Mouse (Mus musculus) embryonic facial prominence, embryonic 13.5 days (tissue): ENCODE measurements around the gene Naa15. TPM values are rescaled to one million over a fixed set of nuclear protein-coding genes. Genes with fewer than 3 reads are reported as not detected.
"Not testable (repeated sequence)": the region's sequence is repeated elsewhere in the genome, so short reads cannot be mapped to it uniquely, and the experiment has no call there.

ENCODE experiments used
- ATAC-seq: fragments of 200-750 bp; cut with Nextera tagmentation; 2 replicates; pipeline ENCODE4 v1.8.0; 2017; ENCODE audit warnings: low read depth; ENCODE audit not compliant: insufficient number of reproducible peaks, insufficient read depth, low FRiP score, low TSS enrichment
- H3K27ac ChIP-seq: fragments of 300-500 bp; sonication (generic); 2 replicates; pipeline ENCODE4 v1.5.1; 2015; ENCODE audit warnings: moderate library complexity, mild to moderate bottlenecking, inconsistent platforms
- H3K27me3 ChIP-seq: fragments of 300-500 bp; sonication (generic); 2 replicates; pipeline ENCODE4 v1.6.1; 2015; ENCODE audit warnings: mild to moderate bottlenecking, inconsistent platforms
- H3K36me3 ChIP-seq: fragments of 300-500 bp; sonication (generic); 2 replicates; pipeline ENCODE4 v1.6.1; 2015; ENCODE audit warnings: mild to moderate bottlenecking, inconsistent platforms
- H3K4me1 ChIP-seq: fragments of 300-500 bp; sonication (generic); 2 replicates; pipeline ENCODE4 v1.6.1; 2015; ENCODE audit warnings: inconsistent platforms
- H3K4me2 ChIP-seq: fragments of 300-500 bp; sonication (generic); 2 replicates; pipeline ENCODE4 v1.6.1; 2015; ENCODE audit warnings: moderate library complexity, mild to moderate bottlenecking, inconsistent platforms
- H3K4me3 ChIP-seq: fragments of 300-500 bp; sonication (generic); 2 replicates; pipeline ENCODE4 v1.5.1; 2015; ENCODE audit warnings: mild to moderate bottlenecking, inconsistent platforms
- H3K9ac ChIP-seq: fragments of 300-500 bp; sonication (generic); 2 replicates; pipeline ENCODE4 v1.6.1; 2015; ENCODE audit warnings: mild to moderate bottlenecking, inconsistent platforms
- H3K9me3 ChIP-seq: fragments of 300-500 bp; sonication (generic); 2 replicates; pipeline ENCODE4 v1.6.1; 2016; ENCODE audit warnings: inconsistent platforms
- whole genome bisulfite sequencing: fragments of 180-500 bp; shearing (Covaris S2); methylation state at CpG from one replicate; pipeline ENCODE4 v1.1.7; 2015; ENCODE audit warnings: mixed read lengths; 5-methylcytosine and 5-hydroxymethylcytosine counted together
- polyA plus RNA-seq: library from polyadenylated mRNA; unstranded; fragments of >200 nt; fragmentation: Nextera tagmentation; extraction: Ambion mirVana; gene quantifications from 2 replicates; pipeline ENCODE4 v1.2.1, GENCODE M21; 2015

Gene Naa15
- polyA plus RNA-seq, 1 experiment from 2014 or later = 61.9 TPM

DNA sequence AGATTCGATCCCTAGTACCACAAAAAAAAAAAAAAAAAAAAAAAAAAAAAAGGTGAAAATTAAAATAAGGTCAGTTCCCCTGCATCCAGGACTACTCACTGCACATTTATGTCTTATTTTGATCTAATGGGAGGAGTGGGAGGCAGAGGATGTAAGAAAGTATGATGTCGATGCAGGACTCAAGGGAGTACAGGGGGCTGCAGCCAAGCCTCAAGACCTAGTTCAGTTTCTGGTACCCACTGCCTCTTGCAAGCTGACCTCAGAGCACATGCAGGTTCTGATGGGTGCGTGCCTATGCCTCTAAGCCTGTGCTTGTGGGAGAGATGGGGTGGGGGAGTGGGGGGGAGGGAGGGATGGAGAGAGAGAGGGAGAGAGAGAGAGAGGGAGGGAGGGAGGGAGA lies 20.1 kb upstream of the Naa15 start:
- H3K4me1 ChIP-seq = peaks cover 18% of the 10 kb centered on the region; the same call in 1 of the 2 replicates
- H3K9me3 ChIP-seq = no peaks in the 10 kb centered on the region
- no peak overlapping the region for H3K4me2 ChIP-seq
- no peak overlapping the region for H3K4me3 ChIP-seq
- H3K27ac ChIP-seq = no peak overlapping the region
- no peak for ATAC-seq
- 68% methylated on average over 3 of the region's 3 CpGs for WGBS
- H3K9ac ChIP-seq = no peak overlapping the region
- peaks cover 23% of the 10 kb centered on the region for H3K27me3 ChIP-seq
- H3K36me3 ChIP-seq = no peaks in the 10 kb centered on the region

- Histone ChIP-seq H3K9me3 (no peaks in the 10 kb centered on the region), H3K4me1 (peaks cover 18% of the 10 kb centered on the region; the same call in 1 of the 2 replicates), H3K4me3 (peak overlapping the region; percentile 53), H3K4me2 (peak overlapping the region; percentile 73), H3K36me3 (no peaks in the 10 kb centered on the region), H3K9ac (no peak overlapping the region), H3K27me3 (peaks cover 23% of the 10 kb centered on the region), H3K27ac (no peak overlapping the region)
- 15% methylated on average over 19 of the region's 19 CpGs for WGBS
- no peak for ATAC-seq
These were observed 19.3 kb upstream of the Naa15 start for GRCm38 (mm10) chr3:51395461-51396145.

- no peak within 1 kb of the TSS for H3K27ac ChIP-seq
These were observed 18.5 kb upstream of the Naa15 start, which contains the start of gene Mgarp for GRCm38 (mm10) chr3:51396219-51397068. Mgarp (minus strand) TSS chr3:51396738.

DNA sequence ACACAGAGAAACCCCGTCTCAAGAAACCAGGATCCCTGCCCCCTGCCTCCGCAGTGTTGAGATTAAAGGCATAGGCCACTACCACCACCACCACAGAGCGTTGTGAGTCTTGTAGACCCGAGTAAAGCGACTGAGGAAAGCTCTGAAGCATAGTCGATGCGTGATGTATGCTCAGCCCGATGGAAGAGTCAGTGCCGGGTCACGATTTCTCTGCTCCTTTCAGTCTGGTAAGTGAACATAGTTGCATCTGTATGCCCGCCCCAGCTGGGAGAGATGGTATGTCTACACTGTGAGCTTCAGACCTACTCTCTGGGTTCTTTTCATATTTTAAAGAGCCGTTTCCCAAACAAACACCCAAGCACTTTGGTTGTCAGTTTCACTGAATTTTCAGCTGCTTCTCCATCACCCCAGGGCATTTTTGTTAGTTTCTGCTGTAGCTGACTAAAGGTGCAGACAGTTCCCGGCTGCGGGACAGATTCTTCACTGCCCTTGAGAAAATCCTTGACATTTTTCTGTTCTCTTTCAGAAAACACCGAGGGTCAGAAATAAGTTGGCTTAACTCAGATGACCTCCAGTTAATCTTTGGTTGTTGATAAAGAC lies 17.1 kb upstream of the Naa15 start:
- no peaks in the 10 kb centered on the region for H3K9me3 ChIP-seq
- no peak overlapping the region for H3K9ac ChIP-seq
- no peak overlapping the region for H3K4me3 ChIP-seq
- no peak for ATAC-seq
- H3K4me1 ChIP-seq = peaks cover 18% of the 10 kb centered on the region; the same call in 1 of the 2 replicates
- H3K27me3 ChIP-seq = peaks cover 23% of the 10 kb centered on the region
- H3K27ac ChIP-seq = no peak overlapping the region
- no peak overlapping the region for H3K4me2 ChIP-seq
- 46% methylated on average over 15 of the region's 15 CpGs for whole genome bisulfite sequencing
- peaks cover 3% of the 10 kb centered on the region for H3K36me3 ChIP-seq

More at GRCm38 (mm10) chr3:51396219-51397068, 18.5 kb upstream of the Naa15 start, which contains the start of gene Mgarp:
- Histone ChIP-seq H3K9ac (peak within 1 kb of the TSS; percentile 67), H3K4me3 (peak within 1 kb of the TSS; percentile 53), H3K9me3 (no peaks in the 10 kb centered on the region), H3K27me3 (peaks cover 23% of the 10 kb centered on the region), H3K4me1 (peaks cover 18% of the 10 kb centered on the region; the same call in 1 of the 2 replicates), H3K36me3 (no peaks in the 10 kb centered on the region), H3K4me2 (peak within 1 kb of the TSS; percentile 73)
- WGBS = 2% methylated on average over 41 of the region's 41 CpGs
- ATAC-seq = peak; percentile 76; the same call in 1 of the 2 replicates

GRCm38 (mm10) chr3:51398667-51399066 lies 16.3 kb upstream of the Naa15 start:
- Histone ChIP-seq H3K9ac (no peak overlapping the region), H3K4me3 (no peak overlapping the region), H3K36me3 (peaks cover 12% of the 10 kb centered on the region), H3K27me3 (peaks cover 23% of the 10 kb centered on the region), H3K9me3 (no peaks in the 10 kb centered on the region), H3K27ac (no peak overlapping the region), H3K4me1 (peaks cover 18% of the 10 kb centered on the region; the same call in 1 of the 2 replicates), H3K4me2 (no peak overlapping the region)
- no peak for ATAC-seq
- WGBS = 11% methylated on average over 3 of the region's 3 CpGs

GRCm38 (mm10) chr3:51399531-51399930 lies 15.4 kb upstream of the Naa15 start:
- 53% methylated on average over 4 of the region's 4 CpGs for WGBS
- Histone ChIP-seq H3K27me3 (peaks cover 23% of the 10 kb centered on the region), H3K9me3 (no peaks in the 10 kb centered on the region), H3K27ac (no peak overlapping the region), H3K4me1 (peaks cover 18% of the 10 kb centered on the region; the same call in 1 of the 2 replicates), H3K9ac (no peak overlapping the region), H3K4me3 (no peak overlapping the region), H3K4me2 (no peak overlapping the region), H3K36me3 (peaks cover 20% of the 10 kb centered on the region)
- ATAC-seq = no peak

DNA sequence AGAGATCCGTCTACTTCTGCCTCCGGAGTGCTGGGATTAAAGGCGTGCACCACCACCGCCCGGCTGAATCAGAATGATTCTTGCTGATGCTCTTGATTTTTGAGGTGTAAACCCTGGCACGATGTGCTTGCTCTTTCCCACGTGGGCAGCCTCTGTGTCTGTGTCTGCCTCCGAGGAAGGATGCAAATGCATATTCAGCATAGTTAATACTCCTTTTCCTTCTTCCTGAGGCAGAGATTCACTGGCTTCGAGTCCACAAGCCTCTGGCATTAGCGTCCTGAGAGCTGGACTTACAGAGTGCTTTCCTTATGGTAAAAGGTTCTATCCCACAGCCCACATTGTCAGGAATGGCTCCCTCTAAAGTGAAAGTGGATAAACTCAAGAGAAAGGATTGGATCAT lies 14.3 kb upstream of the Naa15 start:
- Histone ChIP-seq H3K9me3 (no peaks in the 10 kb centered on the region), H3K4me1 (peaks cover 16% of the 10 kb centered on the region; the same call in 1 of the 2 replicates), H3K9ac (no peak overlapping the region), H3K36me3 (peaks cover 27% of the 10 kb centered on the region), H3K4me3 (no peak overlapping the region), H3K4me2 (no peak overlapping the region), H3K27me3 (peaks cover 18% of the 10 kb centered on the region), H3K27ac (no peak overlapping the region)
- 79% methylated on average over 10 of the region's 10 CpGs for WGBS
- no peak for ATAC-seq

- H3K4me2 ChIP-seq = not testable (repeated sequence)
- WGBS = 68% methylated on average over 4 of the region's 4 CpGs
These were observed 12.9 kb upstream of the Naa15 start for GRCm38 (mm10) chr3:51402054-51402453.

DNA sequence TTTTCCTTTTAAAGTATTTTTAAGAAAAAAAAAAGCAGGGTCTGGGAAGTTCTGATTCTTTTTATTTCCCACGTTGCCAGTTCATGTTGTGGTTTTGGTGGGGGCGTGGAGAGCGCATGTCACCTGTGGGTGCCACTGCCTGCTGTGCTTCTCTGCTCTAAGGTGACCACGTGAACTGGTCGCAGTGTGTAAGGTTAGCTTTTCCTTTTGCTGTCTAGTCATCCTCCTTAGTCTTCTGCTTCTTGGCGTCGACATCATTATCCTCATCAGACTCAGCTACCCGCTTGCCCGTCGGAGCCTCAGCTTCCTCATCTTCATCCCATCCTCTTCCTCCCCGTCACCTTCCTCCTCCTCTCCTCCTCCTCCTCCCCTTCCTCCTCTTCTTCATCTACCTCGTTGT lies 12.3 kb upstream of the Naa15 start:
- Histone ChIP-seq H3K4me1 (peaks cover 15% of the 10 kb centered on the region), H3K36me3 (peaks cover 38% of the 10 kb centered on the region), H3K9ac (no peak overlapping the region), H3K27me3 (peaks cover 2% of the 10 kb centered on the region; the same call in 1 of the 2 replicates), H3K9me3 (no peaks in the 10 kb centered on the region), H3K4me2 (no peak overlapping the region), H3K27ac (no peak overlapping the region), H3K4me3 (no peak overlapping the region)
- WGBS = 90% methylated on average over 12 of the region's 12 CpGs
- no peak for ATAC-seq

More at GRCm38 (mm10) chr3:51402054-51402453, 12.9 kb upstream of the Naa15 start:
- Histone ChIP-seq H3K4me1 (peaks cover 13% of the 10 kb centered on the region; the same call in 1 of the 2 replicates), H3K36me3 (peaks cover 37% of the 10 kb centered on the region)
- H3K9ac ChIP-seq, ATAC-seq, H3K27ac ChIP-seq, H3K27me3 ChIP-seq, H3K4me3 ChIP-seq, H3K9me3 ChIP-seq: not testable (repeated sequence)

DNA sequence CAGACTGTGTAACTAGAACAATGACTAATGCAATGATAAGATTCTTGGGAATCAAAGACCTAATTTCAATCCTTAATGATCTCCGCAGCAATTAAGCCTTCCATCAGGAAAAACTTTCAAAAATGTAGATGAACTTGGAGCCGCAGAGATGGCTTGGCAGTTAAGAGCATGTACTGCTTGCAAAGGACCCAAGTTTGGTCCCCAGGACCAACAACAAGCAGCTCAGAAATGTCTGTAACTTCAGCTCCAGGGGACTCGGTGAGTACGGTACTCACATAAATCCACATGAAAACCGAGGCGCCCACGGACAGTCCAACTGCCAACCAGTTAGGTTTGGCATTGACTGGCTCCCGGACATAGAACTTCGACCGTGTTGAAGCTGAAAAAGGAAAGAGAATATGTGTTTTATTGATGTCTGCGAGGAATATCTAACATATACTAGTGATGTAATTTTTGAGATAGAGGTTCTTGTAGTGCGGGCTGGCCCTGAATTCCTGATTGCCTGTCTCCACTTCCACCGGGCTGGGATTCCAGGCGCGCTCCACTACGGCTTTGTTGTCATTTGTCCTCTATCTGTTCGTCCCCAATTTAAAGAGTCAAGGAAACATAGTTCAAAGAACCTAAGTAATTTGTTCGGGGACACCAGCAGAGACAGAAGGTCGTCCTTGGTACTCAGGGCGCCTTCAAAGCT lies 6.9 kb upstream of the Naa15 start:
- H3K36me3 ChIP-seq = peaks cover 32% of the 10 kb centered on the region
- no peaks in the 10 kb centered on the region for H3K27me3 ChIP-seq
- H3K4me1 ChIP-seq = peaks cover 14% of the 10 kb centered on the region
- peak overlapping the region; percentile 62 for H3K4me2 ChIP-seq
- 22% methylated on average over 20 of the region's 20 CpGs for WGBS
- no peak for ATAC-seq
- peak overlapping the region; percentile 85 for H3K4me3 ChIP-seq
- peak overlapping the region; percentile 97 for H3K27ac ChIP-seq
- no peaks in the 10 kb centered on the region for H3K9me3 ChIP-seq
- peak overlapping the region; percentile 94 for H3K9ac ChIP-seq
